Mouse (Mus musculus) adrenal gland, postnatal 14 days (tissue): ENCODE measurements at regions not wholly inside any gene's neighbourhood (a gene's known extent, or its start where the extent isn't known, plus 50 kb on each side); places are given as distances from the start of the nearest gene placed in this dataset.

Experiments used
- DNase-seq: peaks from one replicate; pipeline ENCODE4 v3.0.0; 2021; ENCODE audit warnings: mixed read lengths

GRCm38 (mm10) chr10:117527979-117528378, 101.3 kb upstream of the Cpm start:
- DNase-seq = no peak

GRCm38 (mm10) chr10:117527243-117527642, 102.1 kb upstream of the Cpm start:
- DNase-seq = no peak

DNA sequence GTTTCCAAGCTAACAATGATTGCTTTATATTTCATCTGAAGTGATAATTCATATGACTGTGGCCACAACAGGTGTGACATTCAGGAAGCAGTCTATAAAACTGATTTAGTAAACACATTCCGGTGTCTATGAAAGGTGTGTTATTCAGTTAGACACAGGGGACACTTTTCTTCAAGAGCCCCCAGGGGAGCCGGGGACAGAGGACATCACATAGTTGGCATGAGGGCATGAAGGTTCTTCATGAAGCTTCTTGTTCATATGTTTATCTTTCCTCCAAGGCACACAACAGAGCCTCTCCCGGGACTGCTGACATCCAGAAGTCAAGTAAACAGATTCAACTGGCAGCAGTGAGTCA, 102.5 kb upstream of the Cpm start:
- no peak for DNase-seq

DNA sequence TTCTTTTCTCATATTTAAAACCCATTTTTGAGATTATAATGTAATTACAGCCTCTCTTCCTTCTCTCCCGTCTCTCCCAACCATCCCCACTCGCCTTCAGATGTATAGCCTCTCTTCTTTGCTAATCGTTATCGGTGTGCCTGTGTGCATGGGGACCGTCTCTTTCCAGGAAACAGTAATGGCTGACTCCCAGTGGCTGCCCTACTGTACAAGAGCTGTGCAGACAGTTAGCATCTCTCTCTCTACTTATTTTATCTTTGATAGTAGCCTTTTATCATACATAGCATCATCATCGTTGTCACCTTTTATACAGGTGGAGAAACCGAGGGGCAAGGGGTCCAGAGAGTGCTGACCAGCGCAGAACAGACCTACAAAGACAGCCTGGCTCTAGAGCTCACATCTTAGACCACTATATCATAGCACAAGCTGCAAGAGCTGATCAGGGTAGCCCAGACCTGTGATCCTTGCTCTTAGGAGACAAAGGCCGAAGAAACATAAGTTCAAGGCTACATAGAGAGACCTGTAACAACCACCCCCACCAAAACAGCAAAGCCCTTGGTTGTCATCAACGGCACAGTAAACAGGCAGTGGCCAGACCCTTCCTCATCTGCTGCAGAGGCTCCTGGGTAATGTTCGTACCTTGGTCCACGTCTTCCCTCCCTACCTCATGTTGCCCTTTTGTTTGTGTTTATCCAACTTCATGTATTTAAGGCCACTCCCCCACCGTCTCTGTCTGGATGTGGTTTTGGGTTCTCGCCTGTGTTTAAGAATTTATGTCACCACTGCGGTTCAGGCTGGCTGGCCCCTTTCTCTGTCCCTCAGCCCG, 103.1 kb upstream of the Cpm start:
- no peak for DNase-seq

DNA sequence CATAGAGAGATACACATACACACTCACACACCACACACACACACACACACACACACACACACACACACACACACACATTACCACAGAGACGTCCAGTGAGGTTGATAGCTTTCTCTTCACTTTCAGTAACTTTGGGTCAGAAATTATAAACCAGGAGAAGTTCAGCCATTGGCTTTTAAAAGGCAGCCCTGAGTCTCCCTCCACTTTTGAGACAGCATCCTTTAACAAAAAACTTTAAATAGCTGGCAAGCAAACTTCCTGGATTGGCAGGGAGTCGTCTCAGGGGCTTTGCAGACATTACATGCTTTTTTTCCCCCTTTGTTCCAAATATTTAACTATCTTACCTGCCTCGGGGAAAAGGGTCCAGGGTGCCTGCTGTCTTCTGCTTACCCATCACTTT, 103.7 kb upstream of the Cpm start:
- DNase-seq = no peak

DNA sequence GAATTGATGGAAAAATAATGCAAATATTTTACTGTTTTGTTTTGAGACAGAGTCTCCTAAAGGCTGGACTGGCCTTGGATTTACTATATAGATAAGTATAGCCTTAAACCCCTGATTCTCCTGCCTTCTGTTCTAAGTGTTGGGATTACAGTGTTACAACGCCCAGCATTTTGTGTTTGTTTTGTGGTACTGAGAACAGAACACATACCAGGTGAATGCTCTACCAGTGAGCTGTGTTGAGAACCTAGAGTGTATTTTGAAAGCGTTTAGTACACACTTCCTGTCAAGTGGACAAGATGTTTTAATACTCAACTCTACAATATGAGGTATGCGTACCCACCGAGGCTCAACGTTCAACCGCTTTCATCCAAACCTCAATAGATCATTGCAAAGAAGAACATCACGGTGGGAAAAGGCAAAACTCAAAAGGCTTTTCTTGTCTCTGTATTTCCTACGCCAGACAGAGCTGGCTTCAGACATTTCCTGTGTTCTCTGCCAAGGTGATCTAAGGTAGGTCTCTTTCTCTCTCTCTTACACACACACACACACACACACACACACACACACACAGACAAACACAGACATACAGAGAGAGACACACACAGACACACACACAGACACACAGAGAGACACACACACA, 104.3 kb upstream of the Cpm start:
- no peak for DNase-seq

DNA sequence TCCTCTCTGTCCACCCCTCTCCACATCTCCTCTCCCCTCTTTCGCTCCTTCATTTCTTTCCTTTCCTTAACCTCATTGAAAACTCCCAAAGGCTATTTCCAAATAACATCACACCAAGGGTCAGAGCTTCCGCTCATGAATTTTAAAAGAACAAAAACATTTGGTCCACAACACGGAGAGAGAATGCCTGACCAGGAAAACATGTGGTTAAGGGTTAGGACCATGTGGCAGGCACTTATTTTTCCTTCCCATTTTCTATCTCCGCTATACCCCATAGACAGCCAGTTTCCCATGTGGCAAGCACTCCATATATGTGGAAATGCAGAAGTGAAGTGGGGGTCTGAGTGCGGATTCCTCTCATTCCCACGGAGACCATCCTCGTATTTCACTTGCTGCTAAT, 105.2 kb upstream of the Cpm start:
- no peak for DNase-seq

DNA sequence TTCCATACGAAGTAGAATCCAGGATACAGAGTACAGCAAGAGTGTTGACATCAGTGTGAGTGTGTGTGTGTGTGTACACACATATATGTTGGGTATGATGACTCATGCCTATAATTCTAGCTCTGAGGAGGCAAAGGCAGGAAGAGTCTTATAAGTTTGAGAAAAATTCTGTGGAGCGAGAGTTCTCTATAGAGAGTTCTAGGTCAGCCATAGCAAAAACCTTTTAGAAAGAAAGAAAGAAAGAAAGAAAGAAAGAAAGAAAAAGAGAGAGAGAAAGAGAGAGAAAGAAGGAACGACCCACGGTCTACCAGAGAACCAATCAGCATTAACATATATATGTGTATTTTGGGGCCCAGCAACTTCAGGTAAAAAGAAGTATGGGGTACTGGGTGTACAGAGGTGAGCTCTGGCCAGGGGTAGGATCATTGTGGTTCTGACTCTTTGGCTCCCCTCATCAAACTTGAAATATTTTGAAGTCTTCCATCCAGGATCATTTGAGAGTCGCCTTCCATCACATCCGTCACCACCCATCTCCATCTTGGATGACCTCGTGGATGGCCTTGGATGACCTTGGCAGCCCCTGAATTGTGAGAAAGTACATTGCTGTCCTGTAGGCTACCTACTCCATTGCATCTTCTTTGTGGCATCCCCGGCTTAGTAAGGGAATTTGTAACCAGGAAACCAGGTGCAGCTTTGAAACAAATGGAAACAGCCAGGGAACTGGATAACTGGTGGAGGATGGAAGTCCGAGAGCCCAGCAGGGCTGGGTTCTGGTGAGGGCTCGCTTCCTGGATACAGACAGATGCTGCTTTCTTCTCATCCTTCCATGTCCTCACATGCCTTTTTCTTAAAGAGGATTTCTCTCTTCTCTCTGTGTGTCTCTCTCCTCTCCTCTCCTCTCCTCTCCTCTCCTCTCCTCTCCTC, 106.1 kb upstream of the Cpm start:
- no peak for DNase-seq

GRCm38 (mm10) chr10:117522373-117522772, 106.9 kb upstream of the Cpm start:
- no peak for DNase-seq

DNA sequence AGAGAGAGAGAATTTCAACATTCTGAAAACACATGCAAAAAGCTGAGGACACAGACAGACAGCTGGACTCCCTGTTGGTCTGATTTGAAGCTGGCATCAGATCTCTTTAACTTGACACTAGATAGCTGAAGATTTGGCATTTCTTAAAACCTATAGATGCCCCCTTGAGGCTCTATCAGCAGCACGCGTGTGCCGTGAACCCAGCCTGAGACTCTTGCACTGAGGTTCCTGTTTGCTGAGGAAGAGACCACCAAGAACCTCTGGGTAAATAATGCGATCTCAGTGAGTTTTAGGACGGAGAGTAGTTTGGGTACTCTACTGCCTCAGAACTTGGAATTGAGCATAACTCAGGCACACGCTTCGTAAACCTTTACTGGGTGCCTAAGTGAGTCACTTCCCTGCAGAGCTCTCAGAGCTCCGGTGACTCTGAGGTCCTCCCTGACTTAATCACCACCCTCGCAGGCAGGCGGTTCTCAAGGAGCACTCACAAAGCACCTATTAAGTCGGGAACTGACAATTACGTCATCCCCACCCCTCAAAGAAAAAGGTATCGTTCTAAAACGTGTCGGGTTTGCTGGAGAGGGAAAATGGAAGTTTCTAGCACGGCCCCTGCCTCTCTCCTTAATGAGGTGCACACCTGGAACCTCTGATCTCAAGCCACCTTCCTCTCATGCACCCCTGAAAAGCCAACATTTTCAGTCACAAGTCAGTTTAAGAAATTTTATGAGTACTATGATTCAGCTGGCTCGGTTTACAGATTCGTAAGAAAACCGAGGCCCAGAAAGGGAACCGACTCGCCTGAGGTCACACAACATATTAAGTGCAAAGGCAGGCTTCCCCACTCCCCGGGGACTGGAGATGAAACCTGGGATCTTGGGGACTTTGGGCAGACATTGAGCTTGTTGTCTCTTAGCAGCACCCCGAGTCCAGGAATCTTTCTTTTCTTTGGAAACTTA, 107.7 kb upstream of the Cpm start:
- no peak for DNase-seq

- DNase-seq = no peak
Observed at GRCm38 (mm10) chr10:117520536-117521314, 108.6 kb upstream of the Cpm start.

GRCm38 (mm10) chr10:117519670-117520535, 109.4 kb upstream of the Cpm start:
- no peak for DNase-seq

- DNase-seq = no peak
Observed at GRCm38 (mm10) chr10:117518793-117519669, 110.3 kb upstream of the Cpm start.

DNA sequence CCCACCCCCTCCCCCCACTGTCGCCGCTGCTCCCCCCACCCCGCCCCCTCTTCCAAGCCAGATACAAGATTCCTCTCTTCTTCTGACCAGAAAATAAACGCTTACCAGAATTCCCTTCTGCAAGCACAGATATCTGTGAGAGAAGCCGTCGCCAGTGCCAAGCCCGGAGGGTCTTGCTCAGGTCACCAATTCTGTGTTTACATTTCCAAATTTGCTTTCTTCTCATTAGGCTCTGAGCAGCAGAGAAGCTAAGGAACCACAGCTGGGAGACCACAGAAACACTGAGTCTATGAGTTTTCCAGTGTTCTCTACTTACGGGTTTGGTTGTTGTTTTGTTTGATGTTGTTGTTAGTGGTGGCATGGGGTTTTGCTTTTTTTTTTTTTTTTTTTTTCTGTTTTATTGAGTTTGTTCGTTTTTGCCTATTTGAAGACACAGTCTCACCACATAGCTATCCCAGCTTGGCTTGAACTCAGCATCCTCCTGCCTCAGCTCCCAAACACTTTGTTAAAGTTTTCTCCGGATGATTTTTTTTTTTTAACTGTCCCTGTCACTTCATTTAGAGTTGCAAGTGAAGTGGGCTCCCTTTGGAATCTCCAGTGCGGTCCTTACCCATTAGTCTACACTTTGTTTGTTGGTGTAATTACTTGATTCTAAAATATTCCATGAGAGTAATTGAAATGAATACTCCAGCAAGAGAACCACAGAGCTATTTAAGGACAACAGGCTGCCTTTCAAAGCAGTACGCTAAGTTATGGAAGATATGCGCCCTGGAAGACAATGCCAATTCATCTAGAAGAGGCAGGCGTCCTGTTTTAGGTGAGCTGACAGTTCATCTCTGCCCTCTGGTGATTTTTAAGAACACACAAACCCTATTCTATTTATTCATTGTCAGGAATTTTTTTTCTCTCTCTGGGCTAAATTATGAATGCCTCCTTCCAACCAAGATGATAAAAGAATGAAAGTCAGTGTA, 111.2 kb upstream of the Cpm start:
- DNase-seq = no peak

DNA sequence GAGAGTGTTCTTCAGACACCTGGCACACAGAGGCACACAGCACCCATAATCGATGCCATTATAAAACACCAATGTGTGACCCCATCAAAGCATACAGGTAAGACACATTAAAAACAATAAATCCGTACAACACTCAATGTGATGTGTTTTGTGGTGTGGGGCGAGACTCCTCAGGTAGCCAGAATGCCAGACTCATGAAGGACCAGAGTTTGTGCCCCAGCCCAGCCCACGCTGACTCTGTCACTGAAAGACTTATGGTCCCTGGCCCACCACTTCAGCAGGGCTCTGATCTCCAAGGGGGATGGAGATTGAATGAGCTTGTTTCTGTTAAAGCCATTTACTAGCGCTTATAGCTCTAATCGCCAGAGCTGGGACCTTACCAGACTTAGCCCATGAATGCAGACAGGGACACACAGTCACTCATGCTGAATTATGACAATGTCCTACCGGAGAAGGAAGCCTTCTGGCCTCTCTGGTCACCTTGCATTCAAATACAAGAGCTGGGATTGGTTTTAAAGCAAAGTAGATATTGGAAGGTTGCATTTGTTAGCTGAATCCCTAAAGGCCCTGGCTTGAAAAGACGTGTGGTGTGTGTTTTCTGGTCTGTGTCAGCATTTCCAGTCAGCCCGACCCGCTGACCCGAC, 112.1 kb upstream of the Cpm start:
- no peak for DNase-seq

- no peak for DNase-seq
Observed at GRCm38 (mm10) chr10:117516510-117516909, 112.8 kb upstream of the Cpm start.
